Mouse (Mus musculus): ENCODE measurements at regions not wholly inside any gene's neighbourhood (a gene's known extent, or its start where the extent isn't known, plus 50 kb on each side); places are given as distances from the start of the nearest gene placed in this dataset.
A peak's percentile ranks its signal among the peaks of the same experiment; 100 is the strongest.

GRCm38 (mm10) chr3:137517433-137517832, 104.0 kb upstream of the Ddit4l start:
- Histone ChIP-seq H3K4me1 (ENCODE audit: control insufficient read depth, insufficient read depth, low read length) (peaks cover 3% of the 10 kb centered on the region; the same call in 1 of the 2 replicates), H3K36me3 (ENCODE audit: control insufficient read depth, insufficient read depth, low read length) (no peaks in the 10 kb centered on the region), H3K9ac (ENCODE audit: low read length) (no peak overlapping the region), H3K9me3 (ENCODE audit: control insufficient read depth, low read length) (no peaks in the 10 kb centered on the region), H3K27ac (ENCODE audit: low read depth, low read length) (no peak overlapping the region), H3K4me3 (ENCODE audit: low read depth, low read length) (no peak overlapping the region), H3K27me3 (ENCODE audit: control insufficient read depth, insufficient read depth, low read length) (peaks cover 3% of the 10 kb centered on the region; the same call in 1 of the 2 replicates), H3K4me2 (ENCODE audit: low read depth) (no peak overlapping the region)
- ATAC-seq (ENCODE audit: insufficient read depth, low FRiP score, low TSS enrichment) (peak; percentile 54), DNase-seq (ENCODE audit: low spot score) (no peak)
- 35% methylated on average over 4 of the region's 4 CpGs for WGBS

- H3K4me2 ChIP-seq (ENCODE audit: low read depth) = no peak overlapping the region
- WGBS = 93% methylated on average over 1 of the region's 1 CpGs
- peaks cover 3% of the 10 kb centered on the region; the same call in 1 of the 2 replicates for H3K4me1 ChIP-seq (ENCODE audit: control insufficient read depth, insufficient read depth, low read length)
- no peak overlapping the region for H3K9ac ChIP-seq (ENCODE audit: low read length)
- H3K27me3 ChIP-seq (ENCODE audit: control insufficient read depth, insufficient read depth, low read length) = peaks cover 3% of the 10 kb centered on the region; the same call in 1 of the 2 replicates
- no peaks in the 10 kb centered on the region for H3K36me3 ChIP-seq (ENCODE audit: control insufficient read depth, insufficient read depth, low read length)
- no peak for ATAC-seq (ENCODE audit: insufficient read depth, low FRiP score, low TSS enrichment)
- no peak overlapping the region for H3K27ac ChIP-seq (ENCODE audit: low read depth, low read length)
- H3K4me3 ChIP-seq (ENCODE audit: low read depth, low read length) = no peak overlapping the region
- no peaks in the 10 kb centered on the region for H3K9me3 ChIP-seq (ENCODE audit: control insufficient read depth, low read length)
- no peak for DNase-seq (ENCODE audit: low spot score)
These were observed 101.2 kb upstream of the Ddit4l start for GRCm38 (mm10) chr3:137520191-137520590.

GRCm38 (mm10) chr3:137525606-137526575, 95.5 kb upstream of the Ddit4l start:
- H3K27me3 ChIP-seq (ENCODE audit: control insufficient read depth, insufficient read depth, low read length) = no peaks in the 10 kb centered on the region
- no peak overlapping the region for H3K27ac ChIP-seq (ENCODE audit: low read depth, low read length)
- H3K9ac ChIP-seq (ENCODE audit: low read length) = no peak overlapping the region
- H3K4me1 ChIP-seq (ENCODE audit: control insufficient read depth, insufficient read depth, low read length) = no peaks in the 10 kb centered on the region
- no peak overlapping the region for H3K4me3 ChIP-seq (ENCODE audit: low read depth, low read length)
- H3K4me2 ChIP-seq (ENCODE audit: low read depth) = no peak overlapping the region
- ATAC-seq (ENCODE audit: insufficient read depth, low FRiP score, low TSS enrichment) (no peak), DNase-seq (ENCODE audit: low spot score) (no peak)
- 76% methylated on average over 12 of the region's 12 CpGs for WGBS
- no peaks in the 10 kb centered on the region for H3K36me3 ChIP-seq (ENCODE audit: control insufficient read depth, insufficient read depth, low read length)
- H3K9me3 ChIP-seq (ENCODE audit: control insufficient read depth, low read length) = no peaks in the 10 kb centered on the region

GRCm38 (mm10) chr3:137529592-137529960, 91.8 kb upstream of the Ddit4l start:
- no peak overlapping the region for H3K4me2 ChIP-seq (ENCODE audit: low read depth)
- no peak overlapping the region for H3K9ac ChIP-seq (ENCODE audit: low read length)
- H3K4me1 ChIP-seq (ENCODE audit: control insufficient read depth, insufficient read depth, low read length) = no peaks in the 10 kb centered on the region
- H3K9me3 ChIP-seq (ENCODE audit: control insufficient read depth, low read length) = no peaks in the 10 kb centered on the region
- 78% methylated on average over 2 of the region's 2 CpGs for WGBS
- no peak for ATAC-seq (ENCODE audit: insufficient read depth, low FRiP score, low TSS enrichment)
- DNase-seq (ENCODE audit: low spot score) = no peak
- no peak overlapping the region for H3K4me3 ChIP-seq (ENCODE audit: low read depth, low read length)
- no peaks in the 10 kb centered on the region for H3K36me3 ChIP-seq (ENCODE audit: control insufficient read depth, insufficient read depth, low read length)
- H3K27me3 ChIP-seq (ENCODE audit: control insufficient read depth, insufficient read depth, low read length) = no peaks in the 10 kb centered on the region
- no peak overlapping the region for H3K27ac ChIP-seq (ENCODE audit: low read depth, low read length)

GRCm38 (mm10) chr3:137529961-137530609, 91.3 kb upstream of the Ddit4l start:
- Histone ChIP-seq H3K27me3 (ENCODE audit: control insufficient read depth, insufficient read depth, low read length) (no peaks in the 10 kb centered on the region), H3K9ac (ENCODE audit: low read length) (no peak overlapping the region), H3K36me3 (ENCODE audit: control insufficient read depth, insufficient read depth, low read length) (no peaks in the 10 kb centered on the region), H3K9me3 (ENCODE audit: control insufficient read depth, low read length) (no peaks in the 10 kb centered on the region), H3K4me1 (ENCODE audit: control insufficient read depth, insufficient read depth, low read length) (no peaks in the 10 kb centered on the region), H3K4me3 (ENCODE audit: low read depth, low read length) (no peak overlapping the region), H3K4me2 (ENCODE audit: low read depth) (no peak overlapping the region), H3K27ac (ENCODE audit: low read depth, low read length) (no peak overlapping the region)
- DNase-seq (ENCODE audit: low spot score) = no peak
- ATAC-seq (ENCODE audit: insufficient read depth, low FRiP score, low TSS enrichment) = peak; percentile 23; the same call in 1 of the 2 replicates
- whole genome bisulfite sequencing = 57% methylated on average over 7 of the region's 7 CpGs

GRCm38 (mm10) chr3:137541666-137542065, 79.7 kb upstream of the Ddit4l start:
- 85% methylated on average over 3 of the region's 3 CpGs for WGBS

GRCm38 (mm10) chr3:137542343-137542742, 79.1 kb upstream of the Ddit4l start:
- 80% methylated on average over 1 of the region's 1 CpGs for WGBS
- DNase-seq (ENCODE audit: low spot score) (no peak), ATAC-seq (ENCODE audit: insufficient read depth, low FRiP score, low TSS enrichment) (no peak)
- no peaks in the 10 kb centered on the region for H3K36me3 ChIP-seq (ENCODE audit: control insufficient read depth, insufficient read depth, low read length)
- no peaks in the 10 kb centered on the region for H3K27me3 ChIP-seq (ENCODE audit: control insufficient read depth, insufficient read depth, low read length)
- H3K4me2 ChIP-seq (ENCODE audit: low read depth) = no peak overlapping the region
- no peaks in the 10 kb centered on the region for H3K4me1 ChIP-seq (ENCODE audit: control insufficient read depth, insufficient read depth, low read length)
- H3K9ac ChIP-seq (ENCODE audit: low read length) = no peak overlapping the region
- H3K9me3 ChIP-seq (ENCODE audit: control insufficient read depth, low read length) = no peaks in the 10 kb centered on the region
- no peak overlapping the region for H3K4me3 ChIP-seq (ENCODE audit: low read depth, low read length)
- no peak overlapping the region for H3K27ac ChIP-seq (ENCODE audit: low read depth, low read length)

More at GRCm38 (mm10) chr3:137541666-137542065, 79.7 kb upstream of the Ddit4l start:
- DNase-seq (ENCODE audit: low spot score) = no peak
- Histone ChIP-seq H3K9me3 (ENCODE audit: control insufficient read depth, low read length) (no peaks in the 10 kb centered on the region), H3K9ac (ENCODE audit: low read length) (no peak overlapping the region), H3K4me1 (ENCODE audit: control insufficient read depth, insufficient read depth, low read length) (no peaks in the 10 kb centered on the region), H3K36me3 (ENCODE audit: control insufficient read depth, insufficient read depth, low read length) (no peaks in the 10 kb centered on the region), H3K4me3 (ENCODE audit: low read depth, low read length) (no peak overlapping the region), H3K27ac (ENCODE audit: low read depth, low read length) (no peak overlapping the region), H3K4me2 (ENCODE audit: low read depth) (no peak overlapping the region), H3K27me3 (ENCODE audit: control insufficient read depth, insufficient read depth, low read length) (no peaks in the 10 kb centered on the region)
- ATAC-seq (ENCODE audit: insufficient read depth, low FRiP score, low TSS enrichment) = no peak

- no peaks in the 10 kb centered on the region for H3K9me3 ChIP-seq (ENCODE audit: control insufficient read depth, low read length)
- H3K9ac ChIP-seq (ENCODE audit: low read length) = 0 out of 2 replicates have a peak overlapping the region, but pooled peaks have one; percentile 29
- H3K4me1 ChIP-seq (ENCODE audit: control insufficient read depth, insufficient read depth, low read length) = peaks cover 7% of the 10 kb centered on the region; the same call in 1 of the 2 replicates
- under 1% methylated on average over 12 of the region's 12 CpGs for WGBS
- H3K36me3 ChIP-seq (ENCODE audit: control insufficient read depth, insufficient read depth, low read length) = no peaks in the 10 kb centered on the region
- no peak overlapping the region for H3K27ac ChIP-seq (ENCODE audit: low read depth, low read length)
- DNase-seq (ENCODE audit: low spot score) = peak; percentile 81
- peak; percentile 90 for ATAC-seq (ENCODE audit: insufficient read depth, low FRiP score, low TSS enrichment)
- H3K27me3 ChIP-seq (ENCODE audit: control insufficient read depth, insufficient read depth, low read length) = no peaks in the 10 kb centered on the region
- H3K4me3 ChIP-seq (ENCODE audit: low read depth, low read length) = peak overlapping the region; percentile 0; the same call in 1 of the 2 replicates
- peak overlapping the region; percentile 46 for H3K4me2 ChIP-seq (ENCODE audit: low read depth)
These were observed 74.0 kb upstream of the Ddit4l start for GRCm38 (mm10) chr3:137547414-137547877.
